Comparison of ENCODE assay signal across 8 mouse cellular contexts in the genomic region with DNA sequence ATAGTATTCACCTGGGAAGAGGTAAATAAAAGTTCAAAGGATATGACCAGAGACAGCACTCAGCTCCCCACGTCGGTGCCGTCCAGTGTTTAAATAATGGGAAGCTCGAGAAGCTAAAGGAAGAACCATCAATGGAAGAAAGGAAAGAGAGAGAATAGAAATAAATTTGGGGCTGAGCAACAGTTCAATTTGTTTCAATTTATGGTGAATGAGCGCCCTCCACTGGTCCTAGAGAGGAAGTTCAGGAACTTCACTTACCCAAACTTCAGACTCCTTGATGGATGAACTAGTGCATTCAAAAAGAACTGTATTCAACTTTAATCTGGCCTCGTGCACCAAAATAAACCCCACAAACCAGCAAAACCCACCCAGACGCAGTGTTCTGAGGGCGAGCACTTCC.
DNase-seq lines count a peak whose midpoint lies in the region; ATAC-seq lines count a peak whose summit lies in the region.

No protein-coding gene starts in this region.

- peak; percentile 66 for DNase-seq in cerebellum, postnatal 10 days
- peak; percentile 62 to 63 for DNase-seq in left cerebral cortex, postnatal 25 days (ENCODE audit: low spot score in 2 of 2)
- DNase-seq in left cerebral cortex, postnatal 10 days (ENCODE audit: extremely low spot score in 1 of 2, low spot score in 2 of 2), result no peak
- peak; percentile 11 for DNase-seq in c-Kit-positive CD71-positive TER-119-negative erythroid progenitor cells, embryonic 14.5 days (ENCODE audit: low read depth)
- DNase-seq in layer of hippocampus, adult 9-10 months (ENCODE audit: low spot score), result peak; percentile 26
- DNase-seq in spleen, postnatal 36 days (ENCODE audit: low spot score in 2 of 2), result no peak

- ATAC-seq in cerebellum, adult (ENCODE audit: insufficient number of reproducible peaks, low FRiP score, low TSS enrichment), result no peak
- ATAC-seq in erythroblast, adult 5-6 weeks (replicated peaks; ENCODE audit: low FRiP score, poor library complexity, severe bottlenecking), result no peak

- intact Hi-C loops in left cerebral cortex, postnatal 25 days (cut with DNase I), result loop anchor here (2.0 to 10.0 kb wide), 2 partner anchors 1393 to 1561 kb away; no protein-coding TSS in a partner anchor
- intact Hi-C loops in left cerebral cortex, postnatal 10 days (cut with DNase I), result loop anchor here (10.0 kb wide), 3 partner anchors 241 to 1921 kb away; no protein-coding TSS in a partner anchor

Comparison
In these comparisons a context has a peak if more than half of its experiments do, and no peak if none do; other contexts are left out.
1. DNase-seq: peak in cerebellum, postnatal 10 days (2 of 2), left cerebral cortex, postnatal 25 days (2 of 2), c-Kit-positive CD71-positive TER-119-negative erythroid progenitor cells, embryonic 14.5 days (single experiment) and layer of hippocampus, adult 9-10 months (single experiment); none in left cerebral cortex, postnatal 10 days (0 of 2) and spleen, postnatal 36 days (0 of 2).